Mouse (Mus musculus) liver, postnatal 0 days (tissue): ENCODE measurements around the gene Nub1. TPM values are rescaled to one million over a fixed set of nuclear protein-coding genes. Genes with fewer than 3 reads are reported as not detected.

ENCODE experiments used
- ATAC-seq: fragments of 200-750 bp; cut with Nextera tagmentation; 2 replicates; pipeline ENCODE4 v1.8.0; 2017; ENCODE audit warnings: mild to moderate bottlenecking, moderate library complexity
- DNase-seq: peaks from one replicate; pipeline ENCODE4 v3.0.0-alpha.2; 2016
- H3K27ac ChIP-seq: fragments of 300-500 bp; sonication (generic); 2 replicates; pipeline ENCODE4 v1.5.1; 2014; ENCODE audit warnings: antibody characterized with exemption, moderate library complexity, mild to moderate bottlenecking, low read depth
- H3K27me3 ChIP-seq: fragments of 300-500 bp; sonication (generic); 2 replicates; pipeline ENCODE4 v1.6.1; 2014; ENCODE audit warnings: low read length, control low read depth, mixed read lengths; ENCODE audit not compliant: insufficient read depth
- H3K36me3 ChIP-seq: fragments of 300-500 bp; sonication (generic); replicated peaks from 2 replicates; pipeline ENCODE4 v1.6.1; 2014; ENCODE audit warnings: mild to moderate bottlenecking, control low read depth, low read length, moderate library complexity, mixed read lengths; ENCODE audit not compliant: insufficient read depth
- H3K4me1 ChIP-seq: fragments of 300-500 bp; sonication (generic); 2 replicates; pipeline ENCODE4 v1.6.1; 2014; ENCODE audit warnings: antibody characterized with exemption, mild to moderate bottlenecking, control low read depth; ENCODE audit not compliant: insufficient read depth
- H3K4me2 ChIP-seq: fragments of 300-500 bp; sonication (generic); 2 replicates; pipeline ENCODE4 v1.6.1; 2014; ENCODE audit warnings: low read depth, mild to moderate bottlenecking, low read length, moderate library complexity, mixed read lengths
- H3K4me3 ChIP-seq: fragments of 300-500 bp; sonication (generic); 2 replicates; pipeline ENCODE4 v1.5.1; 2014; ENCODE audit warnings: low read depth, low read length
- H3K9ac ChIP-seq: fragments of 300-500 bp; sonication (generic); replicated peaks from 2 replicates; pipeline ENCODE4 v1.6.1; 2014; ENCODE audit warnings: mild to moderate bottlenecking, moderate library complexity
- H3K9me3 ChIP-seq: fragments of 300-500 bp; sonication (generic); 2 replicates; pipeline ENCODE4 v1.6.1; 2016; ENCODE audit warnings: mild to moderate bottlenecking, control low read depth, low read length, mixed read lengths
- CTCF ChIP-seq: sonication (generic); IDR thresholded peaks from 2 replicates; pipeline ENCODE4 v1.5.1; 2016; ENCODE audit warnings: antibody characterized with exemption, low read depth
- EP300 ChIP-seq: IDR thresholded peaks from 2 replicates; pipeline ENCODE4 v1.6.1; 2016; ENCODE audit warnings: antibody characterized with exemption, low read depth, mild to moderate bottlenecking
- WGBS: fragments of 180-500 bp; shearing (Covaris S2); extraction: QIAGEN DNeasy Blood & Tissue Kit; methylation state at CpG from one replicate; pipeline ENCODE4 v1.1.7; 2014; ENCODE audit not compliant: insufficient replicate concordance; 5-methylcytosine and 5-hydroxymethylcytosine counted together
- polyA plus RNA-seq: library from polyadenylated mRNA; unstranded; fragments of >200 nt; fragmentation: Nextera tagmentation; extraction: Ambion mirVana; gene quantifications from 2 replicates; pipeline ENCODE4 v1.2.1, GENCODE M21; 2015

The Nub1 gene
- polyA plus RNA-seq, 1 experiment from 2014 or later, result 12.0 TPM

DNA sequence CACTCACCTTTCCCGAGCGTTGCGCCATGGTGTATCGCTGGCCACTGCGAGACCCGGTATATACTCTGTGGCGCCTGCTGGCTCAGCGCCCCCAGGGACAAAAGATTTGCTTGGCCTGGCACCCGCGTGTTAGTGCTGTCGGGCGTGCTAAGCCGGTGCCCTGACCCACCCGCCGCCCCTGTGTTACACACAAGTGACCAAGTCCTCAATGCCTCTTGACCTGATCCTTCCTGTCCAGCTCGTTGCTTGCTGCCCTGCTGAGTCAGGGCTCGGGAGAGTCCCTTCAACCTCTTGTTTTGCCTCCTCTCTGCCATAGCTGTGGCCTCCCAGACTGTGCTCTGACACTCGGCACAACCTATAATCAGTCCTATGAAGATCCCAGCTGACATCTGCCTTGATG is 72.5 kb downstream of the Nub1 start, which contains the start of gene Crygn:
Crygn (minus strand) TSS at position 193 of the 400 bp plus-strand sequence.
- 57% methylated on average over 18 of the region's 18 CpGs for WGBS
- no peak; the same call in 1 of the 2 replicates for ATAC-seq
- no peak within 1 kb of the TSS for H3K4me2 ChIP-seq

More for the DNA sequence above, 72.5 kb downstream of the Nub1 start, which contains the start of gene Crygn:
- Histone ChIP-seq H3K27me3 (no peaks in the 10 kb centered on the region), H3K27ac (no peak within 1 kb of the TSS), H3K4me1 (no peaks in the 10 kb centered on the region), H3K36me3 (no peaks in the 10 kb centered on the region), H3K9me3 (no peaks in the 10 kb centered on the region), H3K9ac (no peak within 1 kb of the TSS), H3K4me3 (no peak within 1 kb of the TSS)
- no peak for TF ChIP-seq CTCF
- TF ChIP-seq EP300, result no peak
- DNase-seq, result no peak

Other genes starting within 250 kb of the Nub1 start
- gene Fastk, start 240.2 kb upstream of the Nub1 start, polyA plus RNA-seq, result 40.6 and 46.9 TPM in 2 replicates
- gene Tmub1, start 237.7 kb upstream of the Nub1 start, polyA plus RNA-seq, result 5.2 and 5.5 TPM in 2 replicates
- gene Agap3, start 233.4 kb upstream of the Nub1 start, polyA plus RNA-seq, result 8.3 and 9.1 TPM in 2 replicates
- not detected in 2 replicates for gene Gbx1, start 158.3 kb upstream of the Nub1 start, polyA plus RNA-seq
- gene Asb10, start 144.6 kb upstream of the Nub1 start, polyA plus RNA-seq, result 0.06 and 0.14 TPM in 2 replicates
- gene 4931409K22Rik, start 128.7 kb upstream of the Nub1 start, polyA plus RNA-seq, result not detected in 2 replicates
- gene Abcf2, start 108.1 kb upstream of the Nub1 start, polyA plus RNA-seq, result 24.9 and 26.4 TPM in 2 replicates
- 13.8 and 15.9 TPM in 2 replicates for gene Chpf2, start 98.8 kb upstream of the Nub1 start, polyA plus RNA-seq
- gene Smarcd3, start 61.1 kb upstream of the Nub1 start, polyA plus RNA-seq, result 0.80 and 0.84 TPM in 2 replicates
- 1.4 and 1.6 TPM in 2 replicates for gene Wdr86, start 45.2 kb downstream of the Nub1 start, polyA plus RNA-seq
- gene Crygn, start 72.5 kb downstream of the Nub1 start, polyA plus RNA-seq, result 1.4 and 1.6 TPM in 2 replicates
- 79.6 and 80.0 TPM in 2 replicates for gene Rheb, start 157.1 kb downstream of the Nub1 start, polyA plus RNA-seq